Mouse (Mus musculus): ENCODE measurements around the gene Inhbb. TPM values are rescaled to one million over a fixed set of nuclear protein-coding genes. Genes with fewer than 3 reads are reported as not detected.
A peak's percentile ranks its signal among the peaks of the same experiment; 100 is the strongest.

Gene Inhbb
- polyA plus RNA-seq, 1 experiment = 6.0 TPM

DNA sequence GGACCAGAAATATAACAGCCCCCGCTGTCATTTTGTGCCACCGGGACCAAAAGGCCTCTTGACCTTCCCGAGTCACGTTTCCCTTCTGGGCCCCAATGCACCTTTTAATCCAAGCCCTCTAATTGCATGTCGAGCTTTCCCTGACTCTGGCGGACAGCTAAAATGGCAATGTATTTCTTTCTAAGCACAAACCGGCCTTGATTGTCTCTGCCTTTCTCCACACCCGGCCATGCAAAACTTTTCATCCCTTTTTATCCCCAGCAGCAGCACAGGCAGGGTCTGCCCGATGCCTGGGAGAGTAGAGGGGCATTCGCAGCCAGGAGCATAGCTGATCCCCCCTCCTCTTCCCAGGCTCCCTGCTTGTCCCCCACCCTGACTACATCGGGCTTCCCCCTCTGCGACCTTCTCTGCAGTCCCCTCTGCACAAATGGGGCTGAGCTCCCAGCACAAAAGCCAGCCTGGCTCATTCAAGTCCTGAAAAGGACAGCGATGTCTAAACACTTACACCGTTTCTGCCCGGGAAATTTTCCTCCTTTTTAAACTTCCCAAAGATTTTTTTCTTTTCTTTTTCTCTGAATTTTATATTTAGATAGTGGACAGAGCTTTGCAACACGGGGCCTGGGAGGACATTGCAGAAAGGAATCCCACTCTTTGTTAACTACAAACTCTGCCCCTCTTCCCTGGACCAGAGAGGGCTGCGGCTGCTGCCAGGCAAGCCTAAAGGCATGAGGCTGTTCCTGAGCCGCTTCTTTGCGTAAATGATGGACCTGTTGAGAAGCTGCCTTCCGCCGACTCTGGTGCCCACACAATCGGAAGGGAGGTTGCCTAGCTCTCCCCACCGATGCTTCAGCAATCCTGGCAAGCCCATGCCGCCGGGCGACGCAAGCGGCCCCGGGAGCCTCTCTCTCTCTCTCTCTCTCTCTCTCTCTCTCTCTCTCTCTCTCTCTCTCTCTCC, 2.6 kb downstream of the Inhbb start:
- no peak for TF ChIP-seq CTCF (IDR thresholded peaks at IDR 0.05; ENCODE audit: borderline replicate concordance, extremely low read depth, insufficient read depth, insufficient read length)
- DNase-seq (ENCODE audit: low read depth) = peak; percentile 77

GRCm38 (mm10) chr1:119417991-119418390, 4.1 kb downstream of the Inhbb start:
- TF ChIP-seq CTCF (IDR thresholded peaks at IDR 0.05; ENCODE audit: borderline replicate concordance, extremely low read depth, insufficient read depth, insufficient read length) (no peak), POLR2A (IDR thresholded peaks at IDR 0.05; ENCODE audit: borderline replicate concordance, extremely low read depth, insufficient read depth, insufficient read length, poor library complexity, severe bottlenecking) (no peak)
- DNase-seq (ENCODE audit: low read depth) = no peak

DNA sequence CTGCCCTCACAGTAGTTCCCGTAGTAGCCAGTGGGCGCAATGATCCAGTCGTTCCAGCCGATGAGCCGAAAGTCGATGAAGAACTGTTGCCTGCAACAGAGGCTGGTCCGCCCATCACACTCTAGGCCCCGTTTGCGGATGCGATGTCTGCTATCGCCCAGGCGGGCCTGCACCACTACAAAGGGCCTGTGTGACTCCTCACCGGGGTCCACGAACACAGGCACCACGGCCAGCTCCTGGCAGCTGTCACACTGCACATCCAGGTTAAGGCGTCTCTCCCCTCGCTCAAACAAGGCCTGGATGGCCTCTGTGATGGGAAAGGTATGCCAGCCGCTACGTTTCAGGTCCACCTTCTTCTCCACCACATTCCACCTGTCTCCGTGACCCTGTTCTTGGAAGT, 4.5 kb downstream of the Inhbb start:
- no peak for TF ChIP-seq CTCF (IDR thresholded peaks at IDR 0.05; ENCODE audit: borderline replicate concordance, extremely low read depth, insufficient read depth, insufficient read length)
- no peak for TF ChIP-seq POLR2A (IDR thresholded peaks at IDR 0.05; ENCODE audit: borderline replicate concordance, extremely low read depth, insufficient read depth, insufficient read length, poor library complexity, severe bottlenecking)
- no peak for DNase-seq (ENCODE audit: low read depth)

- no peak for TF ChIP-seq POLR2A (IDR thresholded peaks at IDR 0.05; ENCODE audit: borderline replicate concordance, extremely low read depth, insufficient read depth, insufficient read length, poor library complexity, severe bottlenecking)
- TF ChIP-seq CTCF (IDR thresholded peaks at IDR 0.05; ENCODE audit: borderline replicate concordance, extremely low read depth, insufficient read depth, insufficient read length) = no peak
- peak; percentile 43 for DNase-seq (ENCODE audit: low read depth)
Observed at GRCm38 (mm10) chr1:119416610-119417009, 5.4 kb downstream of the Inhbb start.

GRCm38 (mm10) chr1:119416177-119416576, 5.9 kb downstream of the Inhbb start:
- DNase-seq (ENCODE audit: low read depth) = no peak
- TF ChIP-seq CTCF (IDR thresholded peaks at IDR 0.05; ENCODE audit: borderline replicate concordance, extremely low read depth, insufficient read depth, insufficient read length) (no peak), POLR2A (IDR thresholded peaks at IDR 0.05; ENCODE audit: borderline replicate concordance, extremely low read depth, insufficient read depth, insufficient read length, poor library complexity, severe bottlenecking) (no peak)

- TF ChIP-seq CTCF (IDR thresholded peaks at IDR 0.05; ENCODE audit: borderline replicate concordance, extremely low read depth, insufficient read depth, insufficient read length) (no peak), POLR2A (IDR thresholded peaks at IDR 0.05; ENCODE audit: borderline replicate concordance, extremely low read depth, insufficient read depth, insufficient read length, poor library complexity, severe bottlenecking) (no peak)
- DNase-seq (ENCODE audit: low read depth) = peak; percentile 57
Observed at GRCm38 (mm10) chr1:119415151-119415550, 6.9 kb downstream of the Inhbb start.

DNA sequence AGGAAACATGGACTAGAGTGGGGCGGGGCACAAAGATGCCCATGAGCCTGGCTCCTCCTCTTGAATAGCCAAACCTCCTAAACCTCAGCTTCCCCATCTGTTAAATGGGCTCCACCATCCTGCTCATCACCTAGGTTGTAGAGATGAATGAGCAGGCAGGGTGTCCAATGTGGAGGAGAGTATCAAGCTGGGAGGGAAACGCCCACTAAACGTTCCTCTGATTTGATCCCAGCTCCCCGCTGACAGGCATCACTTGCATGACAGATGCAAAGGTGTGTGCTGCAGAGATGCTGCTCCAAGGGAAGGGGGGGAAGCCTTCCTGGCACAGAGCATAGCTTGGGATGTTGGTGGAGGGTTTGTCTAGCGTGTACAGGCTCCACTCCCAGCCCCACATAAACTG, 11.4 kb downstream of the Inhbb start:
- DNase-seq (ENCODE audit: low read depth) = no peak
- TF ChIP-seq CTCF (IDR thresholded peaks at IDR 0.05; ENCODE audit: borderline replicate concordance, extremely low read depth, insufficient read depth, insufficient read length) = no peak

GRCm38 (mm10) chr1:119409599-119410168, 12.4 kb downstream of the Inhbb start:
- peak; percentile 72 for DNase-seq (ENCODE audit: low read depth)
- TF ChIP-seq POLR2A (IDR thresholded peaks at IDR 0.05; ENCODE audit: borderline replicate concordance, extremely low read depth, insufficient read depth, insufficient read length, poor library complexity, severe bottlenecking) (no peak), CTCF (IDR thresholded peaks at IDR 0.05; ENCODE audit: borderline replicate concordance, extremely low read depth, insufficient read depth, insufficient read length) (no peak)

DNA sequence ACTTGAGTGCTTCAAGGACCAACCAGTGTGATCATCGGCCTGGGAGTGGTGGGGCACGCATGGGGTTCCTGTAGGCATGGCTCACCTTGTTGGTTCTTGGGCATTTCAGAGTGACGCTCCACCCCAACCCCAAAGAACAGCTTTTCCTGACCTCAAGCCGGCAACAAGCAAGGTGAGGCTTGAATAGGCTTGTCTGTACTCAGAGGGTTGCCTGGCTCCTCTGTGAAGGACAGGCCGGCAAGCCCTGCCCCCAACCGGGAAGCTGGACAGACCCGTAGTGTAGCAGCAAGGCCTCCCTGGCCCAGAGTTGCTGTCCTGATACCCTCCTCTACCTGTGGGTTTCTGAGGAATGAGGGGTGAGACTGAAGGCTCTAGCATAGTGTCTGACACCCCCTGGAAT, 12.9 kb downstream of the Inhbb start:
- TF ChIP-seq CTCF (IDR thresholded peaks at IDR 0.05; ENCODE audit: borderline replicate concordance, extremely low read depth, insufficient read depth, insufficient read length) (no peak), POLR2A (IDR thresholded peaks at IDR 0.05; ENCODE audit: borderline replicate concordance, extremely low read depth, insufficient read depth, insufficient read length, poor library complexity, severe bottlenecking) (no peak)
- no peak for DNase-seq (ENCODE audit: low read depth)

DNA sequence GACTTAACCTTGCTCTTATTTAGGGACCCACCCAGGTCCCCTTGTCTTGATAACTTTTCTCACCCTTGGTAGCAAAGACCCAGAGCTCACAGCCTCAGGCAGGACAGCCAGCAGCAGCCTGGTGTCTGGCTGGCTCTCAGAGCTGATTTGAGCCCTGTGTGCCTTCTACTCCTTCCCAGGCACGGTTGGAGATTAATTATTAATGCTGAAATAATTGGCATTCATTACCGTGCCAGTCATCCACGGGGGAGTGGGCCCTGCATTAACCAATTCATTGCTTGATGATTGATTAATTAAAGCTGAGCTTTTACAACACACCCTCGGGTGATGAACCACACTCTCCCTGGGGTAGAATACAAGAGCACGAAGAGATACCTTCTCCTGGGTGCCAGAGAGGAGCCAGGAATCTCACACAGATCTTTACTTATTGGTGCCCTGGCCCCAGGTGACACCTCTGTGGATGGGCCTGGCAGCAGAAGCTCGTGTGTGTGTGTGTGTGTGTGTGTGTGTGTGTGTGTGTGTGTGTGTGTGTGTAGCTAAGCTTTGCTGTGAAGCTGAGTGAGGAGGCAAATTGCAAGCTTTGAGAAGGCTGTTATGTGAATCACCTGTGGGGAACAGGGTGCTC, 14.2 kb downstream of the Inhbb start:
- DNase-seq (ENCODE audit: low read depth) = peak; percentile 78

GRCm38 (mm10) chr1:119404798-119405197, 17.2 kb downstream of the Inhbb start:
- peak; percentile 50 for DNase-seq (ENCODE audit: low read depth)
- TF ChIP-seq POLR2A (IDR thresholded peaks at IDR 0.05; ENCODE audit: borderline replicate concordance, extremely low read depth, insufficient read depth, insufficient read length, poor library complexity, severe bottlenecking) (no peak), CTCF (IDR thresholded peaks at IDR 0.05; ENCODE audit: borderline replicate concordance, extremely low read depth, insufficient read depth, insufficient read length) (no peak)

More for the DNA sequence above, 14.2 kb downstream of the Inhbb start:
- no peak for TF ChIP-seq CTCF (IDR thresholded peaks at IDR 0.05; ENCODE audit: borderline replicate concordance, extremely low read depth, insufficient read depth, insufficient read length)
- no peak for TF ChIP-seq POLR2A (IDR thresholded peaks at IDR 0.05; ENCODE audit: borderline replicate concordance, extremely low read depth, insufficient read depth, insufficient read length, poor library complexity, severe bottlenecking)
